Mouse (Mus musculus) layer of hippocampus, adult 8-10 months (tissue): ENCODE results near the gene Rab25. TPM values are rescaled to one million over a fixed set of nuclear protein-coding genes. Genes with fewer than 3 reads are reported as not detected.

Source experiments
- DNase-seq, 2 experiments: peaks; one replicate each; pipeline ENCODE4 v3.0.0; 2022; ENCODE audit warnings: low spot score in 2 of 2
- total RNA-seq, 4 experiments: library from RNA; stranded (reverse); gene quantifications; 2 replicates each; pipeline ENCODE4 v1.2.4; 2022

The Rab25 gene
- total RNA-seq, 4 experiments from 2014 or later = 1.5 TPM; not detected in 3

DNA sequence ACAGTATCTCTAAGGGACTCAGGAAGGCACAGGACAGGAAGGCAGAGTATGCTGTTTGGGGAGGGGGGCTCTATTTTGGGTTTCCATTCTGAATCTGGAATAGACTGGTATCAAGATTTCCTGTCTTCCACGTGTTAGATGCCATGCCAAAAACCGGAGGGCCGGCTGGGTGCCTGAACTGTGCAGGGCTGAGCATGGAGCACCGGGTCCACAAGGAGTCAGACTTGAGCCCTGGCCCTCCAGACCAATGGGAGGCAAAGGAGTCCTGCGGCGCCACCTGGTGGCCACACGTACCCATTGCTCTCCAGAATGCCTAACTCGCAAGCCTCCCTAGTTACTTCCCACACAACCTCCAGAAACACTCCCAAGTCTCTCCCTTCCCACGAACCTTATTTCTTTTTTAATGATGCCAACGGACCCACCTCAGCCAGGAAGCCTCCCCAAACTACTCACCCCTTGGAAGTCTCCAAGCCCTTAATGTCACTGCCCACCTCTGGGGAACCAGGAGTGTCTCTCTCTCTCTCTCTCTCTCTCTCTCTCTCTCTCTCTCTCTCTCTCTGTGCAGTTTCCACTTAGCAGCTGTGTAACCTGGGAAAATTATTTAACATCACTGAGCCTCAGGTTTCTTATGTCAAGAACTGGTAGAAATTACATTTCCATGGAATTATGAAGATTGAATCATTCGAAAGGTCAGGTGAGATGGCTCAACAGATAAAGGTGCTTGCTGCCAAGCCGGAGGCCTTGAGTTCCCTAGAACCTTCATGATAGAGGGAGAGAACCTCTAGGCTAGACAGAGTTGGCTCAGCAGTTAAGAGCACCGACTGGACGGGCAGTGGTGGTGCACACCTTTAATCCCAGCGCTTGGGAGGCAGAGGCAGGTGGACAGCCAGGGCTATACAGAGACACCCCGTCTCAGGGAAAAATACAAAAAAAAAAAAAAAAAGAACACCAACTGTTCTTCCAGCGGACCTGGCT lies 21.7 kb downstream of the Rab25 start:
- peak; percentile 70 to 78 for DNase-seq

DNA sequence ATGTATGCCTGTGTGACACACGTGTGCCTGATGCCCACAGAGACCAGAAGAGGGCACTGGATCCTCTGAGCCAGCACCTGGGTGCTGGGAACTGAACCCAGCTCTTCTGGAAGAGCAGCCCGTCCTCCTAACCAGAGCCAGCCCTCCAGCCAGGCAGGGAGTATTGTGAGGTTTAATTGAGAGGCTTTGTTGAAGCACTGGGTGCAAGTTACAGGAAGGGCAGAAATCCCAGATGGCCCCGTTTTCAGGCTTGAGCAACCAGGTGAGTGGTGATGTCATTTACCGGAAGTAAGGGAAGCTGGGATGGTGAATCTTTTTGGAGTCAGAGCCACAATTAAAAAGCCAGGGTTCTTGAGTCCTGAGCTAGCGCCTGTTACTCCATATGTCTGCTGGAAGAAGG lies 23.1 kb downstream of the Rab25 start:
- no peak for DNase-seq

GRCm38 (mm10) chr3:88523027-88523426 lies 25.1 kb downstream of the Rab25 start:
- DNase-seq = no peak

DNA sequence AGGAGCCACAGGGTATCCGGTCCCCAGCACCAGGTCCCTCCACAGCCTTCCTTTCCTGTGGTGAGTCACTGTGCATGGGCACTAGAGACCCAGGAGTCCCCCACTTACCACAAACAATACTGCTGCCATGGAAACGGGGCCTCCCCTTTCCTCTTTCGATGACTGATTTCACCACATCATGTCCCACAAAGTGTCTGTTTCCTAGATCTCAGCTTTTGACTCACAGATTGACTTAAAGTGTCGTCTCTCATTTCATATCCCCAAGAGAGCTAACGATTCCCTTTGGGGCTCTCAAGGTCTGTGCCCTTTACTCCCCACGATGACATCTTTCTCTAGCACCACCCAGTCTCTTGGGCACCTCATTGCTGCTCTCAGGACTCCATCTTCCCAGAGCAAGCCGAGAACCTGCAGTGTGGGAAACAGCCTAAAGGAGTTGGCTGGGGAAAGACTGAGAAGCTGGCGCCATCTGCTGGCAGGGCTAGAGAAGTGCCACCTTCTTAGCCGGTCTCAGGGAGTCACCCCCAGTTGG lies 26.2 kb downstream of the Rab25 start:
- DNase-seq = peak in 1 of 2 experiments; percentile 55

- DNase-seq = no peak
These were observed 26.9 kb downstream of the Rab25 start for GRCm38 (mm10) chr3:88521156-88521555.

DNA sequence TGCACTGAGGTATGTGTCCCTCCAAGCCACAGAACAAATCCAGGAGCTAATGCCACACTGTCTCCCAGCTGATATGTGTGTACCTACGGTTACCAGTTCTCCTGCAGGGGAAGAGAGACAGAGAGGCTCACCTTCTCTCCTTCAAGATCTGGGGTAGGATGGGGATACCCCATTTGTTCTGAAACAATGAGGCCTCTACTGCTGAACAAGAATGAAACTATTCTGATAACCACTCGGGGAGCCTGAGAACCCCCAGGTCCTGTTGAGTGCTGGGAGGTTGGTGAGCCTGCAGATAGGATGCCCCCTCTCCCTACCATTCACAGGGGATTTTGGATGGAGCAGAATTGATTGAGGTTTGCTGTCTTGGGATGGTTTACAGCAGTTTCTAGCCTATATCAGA lies 28.0 kb downstream of the Rab25 start:
- no peak for DNase-seq

DNA sequence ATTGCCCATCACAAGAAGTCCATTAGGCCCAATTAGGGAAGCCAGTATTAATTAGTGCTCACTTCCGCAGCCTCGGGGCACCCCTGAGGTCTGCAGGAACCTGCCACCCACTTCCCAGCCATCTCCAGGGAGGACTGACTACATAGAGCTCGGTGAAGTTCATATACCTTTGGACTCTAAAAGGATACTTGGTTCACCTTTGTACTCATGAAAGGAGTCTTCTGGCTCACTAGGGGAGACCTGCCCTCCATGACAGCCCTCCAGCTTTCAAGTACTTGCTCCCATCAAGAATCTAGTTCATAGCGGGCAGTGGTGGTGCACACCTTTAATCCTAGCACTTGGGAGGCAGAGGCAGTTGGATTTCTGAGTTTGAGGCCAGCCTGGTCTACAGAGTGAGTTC lies 29.7 kb downstream of the Rab25 start:
- no peak for DNase-seq

DNA sequence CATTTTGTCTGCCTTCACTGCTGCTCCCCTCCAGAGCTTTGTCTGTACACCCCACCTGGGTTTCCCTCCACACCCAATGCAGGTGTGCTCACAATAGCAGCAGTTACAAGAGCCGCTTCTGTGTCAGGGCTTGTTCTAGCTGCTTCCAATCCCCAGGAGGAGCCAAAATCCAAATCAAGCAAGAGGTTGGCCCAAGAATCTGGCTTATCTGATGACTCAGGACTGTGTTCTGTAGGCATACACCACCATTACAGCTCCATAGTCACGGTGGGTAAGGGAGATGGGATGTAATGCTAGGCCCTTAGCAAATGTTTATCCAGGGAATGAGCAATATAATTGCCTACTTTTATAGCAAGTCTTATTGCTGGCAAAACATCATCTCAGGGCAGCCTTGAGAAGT lies 31.7 kb downstream of the Rab25 start:
- no peak for DNase-seq

DNA sequence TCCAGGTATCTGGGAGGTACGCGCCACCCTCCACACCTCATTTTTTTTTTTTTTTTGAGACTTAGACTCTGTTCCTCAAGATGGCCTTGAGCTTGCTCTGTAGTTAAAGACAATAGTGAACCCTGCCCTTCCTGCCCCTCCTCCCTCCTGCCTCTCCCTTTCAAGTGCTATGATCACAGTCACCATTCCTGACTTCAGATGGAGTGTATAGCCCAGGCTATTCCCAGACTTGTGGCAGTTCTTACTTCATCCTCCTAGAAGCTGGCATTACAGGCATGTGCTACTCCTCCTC lies 33.1 kb downstream of the Rab25 start:
- DNase-seq = no peak

GRCm38 (mm10) chr3:88514231-88515094 lies 33.6 kb downstream of the Rab25 start:
- no peak for DNase-seq

- DNase-seq = no peak
These were observed 34.5 kb downstream of the Rab25 start for GRCm38 (mm10) chr3:88513546-88514115.

DNA sequence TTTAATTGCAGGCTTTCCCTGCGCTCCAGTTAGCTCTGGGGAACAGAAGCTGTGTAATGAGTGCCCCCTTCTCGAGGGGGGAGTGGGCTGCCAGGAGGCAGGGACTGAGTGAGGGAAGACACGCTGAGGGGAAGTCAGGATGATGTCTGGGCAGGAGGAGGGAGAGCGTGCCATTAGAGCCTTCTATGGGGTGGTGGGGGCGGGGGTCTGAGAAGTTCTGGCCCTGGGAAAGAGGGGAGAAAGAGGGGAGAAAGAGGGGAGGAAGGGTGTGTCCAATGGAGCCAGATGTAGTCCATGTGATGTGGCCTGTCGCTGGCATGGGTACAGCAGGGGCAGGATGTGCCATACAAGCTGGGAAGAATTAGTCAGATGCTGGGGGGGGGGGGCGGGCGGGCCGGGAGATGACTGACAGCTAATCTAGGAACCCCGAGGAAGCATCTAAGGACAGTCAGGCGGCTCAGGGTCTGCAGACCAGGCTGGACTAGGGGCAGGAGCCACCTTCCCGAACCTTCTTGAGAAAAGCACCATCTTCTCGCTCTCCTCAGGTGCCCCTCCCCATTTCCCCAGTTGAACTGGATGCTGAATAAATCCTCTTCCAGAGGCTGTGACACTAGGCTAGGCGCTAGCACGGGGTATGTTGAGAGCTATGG lies 35.1 kb downstream of the Rab25 start:
- no peak for DNase-seq

DNA sequence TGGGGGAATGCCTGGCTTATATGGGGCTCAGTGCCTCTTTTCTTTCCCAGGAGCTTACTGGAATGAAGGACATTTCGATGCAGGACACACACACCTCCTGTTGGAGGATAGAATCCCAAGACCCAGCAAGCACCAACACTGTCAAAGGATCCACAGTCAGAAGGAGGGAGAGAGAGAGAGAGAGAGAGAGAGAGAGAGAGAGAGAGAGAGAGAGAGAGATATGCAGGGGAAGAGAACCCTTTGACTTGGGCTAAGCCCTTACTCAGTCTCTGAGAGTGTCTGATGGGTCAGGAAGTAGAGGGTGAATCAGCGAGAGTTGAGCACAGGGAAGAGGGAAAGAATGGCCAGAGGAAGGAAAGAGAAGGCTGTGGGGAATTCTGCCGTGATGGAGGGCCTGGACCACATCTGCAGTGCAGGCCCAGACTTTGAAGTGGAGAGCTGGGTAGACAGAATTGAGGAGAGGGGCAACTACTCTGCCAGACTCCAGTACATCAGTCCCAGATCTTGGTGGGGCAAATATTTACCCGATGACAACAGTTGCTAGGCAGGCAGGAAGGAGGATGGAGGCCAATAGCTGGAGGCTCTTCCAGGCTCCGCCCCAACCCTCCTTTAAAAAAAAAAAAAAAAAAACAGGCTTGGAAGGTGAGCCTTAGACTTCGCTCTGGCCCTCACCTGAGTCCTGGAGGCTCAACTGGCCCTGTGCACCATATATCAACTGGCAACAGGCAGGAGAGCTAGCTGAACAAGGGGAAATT lies 35.8 kb downstream of the Rab25 start:
- DNase-seq = no peak

GRCm38 (mm10) chr3:88511559-88511958 lies 36.5 kb downstream of the Rab25 start:
- no peak for DNase-seq

DNA sequence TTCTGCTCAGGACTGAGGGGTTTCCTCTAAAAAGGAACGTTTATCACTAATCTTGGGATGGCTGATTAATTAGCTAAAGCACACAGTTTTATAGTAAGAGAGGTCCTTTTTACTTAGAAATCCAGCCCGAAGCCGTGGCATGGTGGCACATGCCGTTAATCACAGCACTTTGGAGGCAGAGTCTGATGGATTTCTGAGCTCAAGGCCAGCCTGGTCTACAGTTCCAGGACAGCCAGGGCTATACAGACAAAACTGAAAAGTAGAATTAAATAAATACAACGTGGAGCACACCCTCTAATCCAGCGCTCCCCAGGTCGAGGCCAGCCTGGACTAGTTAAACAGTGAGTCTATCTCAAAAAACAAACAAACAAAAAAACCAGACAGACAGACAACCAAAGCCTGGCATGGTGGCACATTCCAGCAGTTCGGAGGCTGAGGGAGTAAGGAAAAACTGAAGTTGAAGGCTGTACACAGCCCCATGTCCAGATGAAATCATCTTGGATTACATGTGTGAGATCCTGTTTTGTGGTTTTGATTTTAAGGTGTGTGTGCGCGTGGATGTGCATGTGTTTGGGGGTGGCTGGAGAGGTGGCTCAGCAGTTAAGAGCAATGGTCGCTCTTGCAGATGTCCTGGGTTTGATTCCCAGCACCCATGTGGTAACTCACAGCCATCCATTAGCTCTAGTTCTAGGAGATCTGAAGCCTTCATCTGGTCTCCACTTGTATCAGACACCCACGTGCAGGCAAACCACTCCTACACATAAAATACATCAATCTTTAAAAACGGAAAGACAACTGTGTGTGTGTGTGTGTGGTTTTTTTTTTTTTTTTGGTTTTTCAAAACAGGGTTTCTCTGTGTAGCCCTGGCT lies 37.4 kb downstream of the Rab25 start:
- no peak for DNase-seq

GRCm38 (mm10) chr3:88509692-88510420 lies 38.2 kb downstream of the Rab25 start, which contains the start of gene Lmna:
Gene Lmna, minus strand, starts transcription at chr3:88509956.
- peak; percentile 91 to 92 for DNase-seq

DNA sequence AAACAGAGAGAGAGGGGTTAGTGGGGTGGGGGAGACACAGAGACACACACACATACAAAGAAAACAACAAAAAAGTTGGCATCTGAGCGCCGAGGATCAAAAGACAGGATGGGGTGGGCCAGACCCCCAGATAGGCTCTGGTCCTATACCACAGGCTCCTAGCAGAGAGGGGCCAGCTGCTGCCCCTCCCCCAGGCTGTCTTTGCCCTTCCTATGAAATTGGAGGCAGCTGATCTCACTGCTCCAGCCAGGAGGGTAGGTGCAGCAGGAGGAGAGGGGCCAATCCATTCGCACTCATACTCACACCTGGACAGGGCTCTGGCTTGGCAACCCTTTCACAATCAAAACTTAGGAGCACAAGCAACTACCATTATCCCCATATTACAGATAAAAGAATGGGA lies 38.9 kb downstream of the Rab25 start:
- no peak for DNase-seq

DNA sequence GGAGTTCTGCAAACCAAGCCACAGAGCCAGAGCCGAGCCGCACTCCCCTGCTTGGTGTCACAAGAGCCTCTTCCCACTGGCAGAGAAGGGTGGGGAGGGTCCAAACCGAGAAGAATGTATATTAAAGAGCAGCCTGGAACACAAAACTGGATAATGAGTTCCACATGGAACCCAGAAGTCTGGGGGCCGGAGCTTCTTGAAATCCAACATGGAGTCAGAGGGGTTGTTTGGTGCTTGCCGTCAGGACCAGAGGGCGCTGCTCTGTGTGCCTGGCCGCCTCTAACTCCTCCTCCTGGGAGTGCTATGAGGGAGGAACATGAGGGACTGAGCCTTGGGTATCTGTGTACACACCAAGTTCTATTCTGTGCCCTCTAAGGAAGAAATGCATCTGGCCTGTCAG lies 42.3 kb downstream of the Rab25 start:
- DNase-seq = no peak

- DNase-seq = no peak
These were observed 43.0 kb downstream of the Rab25 start for GRCm38 (mm10) chr3:88505081-88505480.
